Mouse (Mus musculus): Measurements from ENCODE around the gene Trim56.

DNA sequence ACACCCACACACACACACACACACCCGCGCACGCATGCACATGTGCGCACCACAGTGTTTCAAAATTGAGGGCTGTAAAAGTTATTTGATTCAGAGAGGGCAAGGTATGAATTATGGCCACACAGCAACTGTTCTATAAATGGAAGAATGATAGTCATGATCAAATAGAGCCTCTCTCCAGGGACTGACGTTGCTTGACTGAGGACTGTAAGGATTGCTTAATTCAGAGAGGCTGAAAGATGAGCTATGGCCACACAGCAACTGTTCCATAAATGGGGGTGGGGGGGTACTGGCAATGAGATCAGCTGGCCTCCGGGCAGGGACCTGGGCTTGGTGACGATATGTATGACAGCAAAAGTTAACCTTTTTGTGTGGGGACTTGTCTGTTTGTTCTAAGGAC lies 38.8 kb downstream of the Trim56 start:
- TF ChIP-seq CTCF (IDR thresholded peaks at IDR 0.05; ENCODE audit: low read depth, low read length) (no peak), POLR2AphosphoS5 (IDR thresholded peaks at IDR 0.05; ENCODE audit: insufficient replicate concordance, low read depth, low read length) (no peak)

Measured in G1E (cell line).